Mouse (Mus musculus) neutrophil, adult 5-6 weeks (primary cell): ENCODE results near the gene Krtap4-9. TPM values are rescaled to one million over a fixed set of nuclear protein-coding genes. Genes with fewer than 3 reads are reported as not detected.
"Not testable (repeated sequence)": the region's sequence is repeated elsewhere in the genome, so short reads cannot be mapped to it uniquely, and the experiment has no call there.

ENCODE experiments used
- ATAC-seq: fragments of 151-379, 151-347 bp; 2 replicates; pipeline ENCODE4 v1.8.0; 2017; ENCODE audit warnings: mild to moderate bottlenecking, moderate TSS enrichment; ENCODE audit not compliant: insufficient number of reproducible peaks, poor library complexity, low FRiP score, severe bottlenecking; ENCODE audit errors: extremely low read depth
- total RNA-seq: library from RNA; stranded (forward); fragments of 200-1000 nt; gene quantifications from 2 replicates; pipeline ENCODE4 v1.2.3, GENCODE M21; 2017

Gene Krtap4-9
- total RNA-seq, result not detected in 2 replicates

DNA sequence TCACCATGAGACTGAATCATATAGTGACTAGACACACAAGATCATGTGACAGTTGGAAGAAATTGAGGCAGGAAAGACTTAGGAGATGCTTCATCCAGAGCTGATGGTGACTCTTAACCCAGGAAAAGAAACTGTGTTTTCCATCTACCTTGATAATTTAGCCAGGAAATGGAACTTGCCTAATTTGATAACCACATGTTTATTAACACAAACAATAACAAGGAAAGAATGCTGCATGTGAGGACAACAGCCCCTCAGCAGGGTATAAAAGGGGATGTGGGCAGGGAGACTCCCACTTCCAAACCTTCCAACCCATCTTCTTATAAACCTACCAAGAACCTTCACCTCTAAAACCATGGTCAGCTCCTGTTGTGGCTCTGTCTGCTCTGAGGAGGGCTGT, at the start of gene Krtap4-9:
Gene Krtap4-9, plus strand, starts transcription at position 301 of the 400 bp plus-strand sequence.
- not testable (repeated sequence) for ATAC-seq

DNA sequence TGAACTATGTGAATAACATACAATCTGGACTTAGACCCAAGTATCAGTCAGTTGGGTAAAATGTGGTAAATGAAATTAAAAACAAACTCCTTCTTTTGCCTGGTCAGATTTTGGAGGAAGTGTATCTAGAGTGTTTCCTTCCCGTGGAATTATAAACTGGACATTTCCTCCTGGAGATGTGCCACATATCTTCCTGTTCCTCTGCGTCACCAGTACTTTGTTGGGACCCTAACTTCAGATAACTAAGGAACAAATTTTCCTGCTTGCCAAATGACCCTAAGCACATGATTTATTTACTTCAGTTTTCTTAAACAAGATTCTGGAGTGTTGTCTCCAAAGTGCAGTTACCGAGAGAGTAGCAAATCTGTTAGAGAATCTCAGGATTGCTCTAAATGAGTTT, 41.0 kb upstream of the Krtap4-9 start:
- ATAC-seq, result no peak

DNA sequence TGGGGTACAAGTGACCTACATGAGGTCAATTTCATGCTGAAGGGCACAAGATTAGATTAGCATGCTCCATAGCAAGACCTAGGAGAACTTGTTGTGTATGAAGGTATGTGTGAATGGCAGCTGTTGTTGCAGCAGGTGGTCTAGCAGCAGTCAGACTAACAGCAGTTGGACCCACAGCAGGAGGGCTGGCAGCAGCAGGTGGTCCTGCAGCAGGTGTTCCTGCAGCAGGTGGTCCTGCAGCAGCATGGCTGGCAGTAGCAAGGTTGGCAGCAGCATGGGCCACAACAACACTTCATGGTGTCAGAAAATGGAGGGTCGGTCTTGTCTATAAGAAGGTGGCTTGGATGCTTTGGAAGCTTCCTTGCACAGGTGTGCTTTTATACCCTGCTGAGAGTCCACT, 26.1 kb upstream of the Krtap4-9 start:
- no peak for ATAC-seq

DNA sequence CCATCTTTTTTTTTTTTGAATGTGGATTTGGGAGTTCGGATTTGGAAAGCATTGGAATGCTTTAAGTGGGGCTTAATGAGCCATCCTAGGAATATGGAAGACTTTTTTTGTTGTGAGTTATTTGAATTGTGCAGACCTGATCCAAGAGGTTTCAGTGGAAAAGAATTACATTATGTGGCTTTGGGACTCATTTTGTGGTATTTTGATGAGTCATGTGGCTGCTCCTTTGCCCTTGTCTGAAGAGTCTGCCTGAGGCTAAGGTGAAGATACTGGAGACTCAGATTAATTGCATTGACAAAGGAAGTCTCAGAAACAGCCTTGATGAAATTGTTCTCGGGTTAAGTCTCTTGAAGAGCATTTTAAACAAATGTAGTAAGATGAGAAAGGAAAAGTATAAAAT, 16.6 kb upstream of the Krtap4-9 start:
- ATAC-seq, result no peak

DNA sequence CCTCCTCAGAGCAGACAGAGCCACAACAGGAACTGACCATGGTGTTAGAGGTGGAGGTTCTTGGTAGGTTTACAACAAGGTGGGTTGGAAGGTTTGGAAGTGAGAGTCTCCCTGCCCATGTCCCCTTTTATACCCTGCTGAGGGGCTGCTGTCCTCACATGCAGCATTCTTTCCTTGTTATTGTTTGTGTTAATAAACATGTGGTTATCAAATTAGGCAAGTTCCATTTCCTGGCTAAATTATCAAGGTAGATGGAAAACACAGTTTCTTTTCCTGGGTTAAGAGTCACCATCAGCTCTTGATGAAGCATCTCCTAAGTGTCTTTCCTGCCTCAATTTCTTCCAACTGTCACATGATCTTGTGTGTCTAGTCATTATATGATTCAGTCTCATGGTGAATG, 12.2 kb upstream of the Krtap4-9 start, which contains the start of gene Gm11595:
Gene Gm11595, minus strand, starts transcription at position 101 of the 400 bp plus-strand sequence.
- not testable (repeated sequence) for ATAC-seq

DNA sequence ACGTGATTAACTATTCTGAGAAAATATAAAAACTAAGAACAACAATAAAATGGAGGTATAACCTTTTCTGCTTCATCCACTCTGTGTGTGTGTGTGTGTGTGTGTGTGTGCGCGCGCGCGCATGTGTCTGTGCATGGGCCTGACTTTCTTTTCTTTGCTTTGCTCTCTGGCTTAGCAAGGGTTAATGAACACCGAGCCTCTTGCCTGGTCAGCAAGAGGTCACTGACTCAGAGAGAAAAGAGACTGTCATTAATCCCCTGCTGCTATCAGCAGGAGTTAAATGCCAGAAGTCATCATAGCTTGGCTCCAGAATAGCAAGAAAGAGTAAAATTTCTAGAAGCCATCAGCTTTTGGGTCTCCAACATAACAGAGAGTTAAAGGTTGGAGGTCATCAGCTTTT, 6.6 kb upstream of the Krtap4-9 start:
- no peak for ATAC-seq

DNA sequence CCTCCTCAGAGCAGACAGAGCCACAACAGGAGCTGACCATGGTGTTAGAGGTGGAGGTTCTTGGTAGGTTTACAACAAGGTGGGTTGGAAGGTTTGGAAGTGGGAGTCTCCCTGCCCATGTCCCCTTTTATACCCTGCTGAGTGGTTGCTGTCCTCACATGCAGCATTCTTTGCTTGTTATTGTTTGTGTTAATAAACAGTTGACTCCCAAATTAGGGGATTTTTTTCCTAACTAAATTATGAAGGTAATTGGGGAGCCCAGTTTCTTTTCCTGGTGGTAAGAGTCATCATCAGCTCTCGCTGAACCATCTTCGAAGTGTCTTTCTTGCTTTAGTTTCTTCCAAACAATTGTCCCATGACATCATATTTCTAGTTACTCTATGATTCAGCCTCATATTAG, 4.4 kb upstream of the Krtap4-9 start, which contains the start of gene Krtap4-8:
Gene Krtap4-8, minus strand, starts transcription at position 101 of the 400 bp plus-strand sequence.
- ATAC-seq, result no peak

DNA sequence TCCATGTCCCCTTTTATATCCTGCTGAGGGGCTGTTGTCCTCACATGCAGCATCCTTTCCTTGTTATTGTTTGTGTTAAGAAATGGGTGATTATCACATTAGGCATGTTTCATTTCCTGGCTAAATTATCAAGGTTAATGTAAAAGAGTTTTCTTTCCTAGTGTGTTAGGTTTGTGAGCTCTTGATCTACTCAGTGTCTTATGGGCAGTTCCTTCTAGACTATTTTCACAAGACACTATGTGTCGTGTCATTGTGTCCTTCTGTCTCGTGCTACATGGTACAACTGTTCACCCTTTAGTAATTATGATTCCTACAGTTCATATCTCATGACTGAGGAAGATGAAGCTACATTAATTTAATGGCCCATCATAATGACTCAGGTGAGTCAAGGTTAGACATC, 8.4 kb downstream of the Krtap4-9 start, which contains the start of gene Gm11596:
Gene Gm11596, minus strand, starts transcription at position 101 of the 400 bp plus-strand sequence.
- no peak for ATAC-seq

DNA sequence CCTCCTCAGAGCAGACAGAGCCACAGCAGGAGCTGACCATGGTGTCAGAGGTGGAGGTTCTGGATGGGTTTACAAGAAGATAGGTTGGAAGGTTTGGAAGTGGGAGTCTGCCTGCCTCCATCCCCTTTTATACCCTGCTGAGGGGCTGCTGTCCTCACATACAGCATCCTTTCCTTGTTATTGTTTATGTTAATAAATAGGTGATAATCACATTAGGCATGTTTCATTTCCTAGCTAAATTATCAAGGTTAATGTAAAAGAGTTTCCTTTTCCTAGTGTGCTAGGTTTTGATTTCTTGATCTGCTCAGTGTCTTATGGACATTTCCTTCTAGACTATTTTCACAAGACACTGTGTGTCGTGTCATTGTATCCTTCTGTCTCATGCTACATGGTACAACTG, 13.8 kb downstream of the Krtap4-9 start, which contains the start of gene Gm11569:
Gene Gm11569, minus strand, starts transcription at position 101 of the 400 bp plus-strand sequence.
- not testable (repeated sequence) for ATAC-seq

DNA sequence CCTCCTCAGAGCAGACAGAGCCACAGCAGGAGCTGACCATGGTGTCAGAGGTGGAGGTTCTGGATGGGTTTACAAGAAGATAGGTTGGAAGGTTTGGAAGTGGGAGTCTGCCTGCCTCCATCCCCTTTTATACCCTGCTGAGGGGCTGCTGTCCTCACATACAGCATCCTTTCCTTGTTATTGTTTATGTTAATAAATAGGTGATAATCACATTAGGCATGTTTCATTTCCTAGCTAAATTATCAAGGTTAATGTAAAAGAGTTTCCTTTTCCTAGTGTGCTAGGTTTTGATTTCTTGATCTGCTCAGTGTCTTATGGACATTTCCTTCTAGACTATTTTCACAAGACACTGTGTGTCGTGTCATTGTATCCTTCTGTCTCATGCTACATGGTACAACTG, 19.3 kb downstream of the Krtap4-9 start, which contains the start of gene Gm11554:
Gene Gm11554, minus strand, starts transcription at position 101 of the 400 bp plus-strand sequence.
- not testable (repeated sequence) for ATAC-seq

DNA sequence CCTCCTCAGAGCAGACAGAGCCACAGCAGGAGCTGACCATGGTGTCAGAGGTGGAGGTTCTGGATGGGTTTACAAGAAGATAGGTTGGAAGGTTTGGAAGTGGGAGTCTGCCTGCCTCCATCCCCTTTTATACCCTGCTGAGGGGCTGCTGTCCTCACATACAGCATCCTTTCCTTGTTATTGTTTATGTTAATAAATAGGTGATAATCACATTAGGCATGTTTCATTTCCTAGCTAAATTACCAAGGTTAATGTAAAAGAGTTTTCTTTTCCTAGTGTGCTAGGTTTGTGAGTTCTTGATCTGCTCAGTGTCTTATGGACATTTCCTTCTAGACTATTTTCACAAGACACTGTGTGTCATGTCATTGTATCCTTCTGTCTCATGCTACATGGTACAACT, 24.8 kb downstream of the Krtap4-9 start, which contains the start of gene Krtap4-13:
Gene Krtap4-13, minus strand, starts transcription at position 101 of the 400 bp plus-strand sequence.
- not testable (repeated sequence) for ATAC-seq

DNA sequence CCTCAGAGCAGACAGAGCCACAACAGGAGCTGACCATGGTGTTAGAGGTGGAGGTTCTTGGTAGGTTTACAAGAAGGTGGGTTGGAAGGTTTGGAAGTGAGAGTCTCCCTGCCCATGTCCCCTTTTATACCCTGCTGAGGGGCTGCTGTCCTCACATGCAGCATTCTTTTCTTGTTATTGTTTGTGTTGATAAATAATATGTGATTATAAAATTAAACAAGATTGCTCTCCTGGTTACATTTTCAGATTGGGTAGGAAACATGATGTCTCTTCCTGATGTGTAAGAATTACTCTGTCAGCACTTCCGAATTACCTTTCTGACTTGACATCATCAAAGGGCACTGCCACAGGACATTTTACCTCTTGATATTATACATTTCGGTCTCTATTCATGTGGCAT, 30.6 kb downstream of the Krtap4-9 start, which contains the start of gene Gm11564:
Gene Gm11564, minus strand, starts transcription at position 101 of the 400 bp plus-strand sequence.
- ATAC-seq, result not testable (repeated sequence)

Other genes starting within 250 kb of the Krtap4-9 start
- gene Krt40, start 242.0 kb upstream of the Krtap4-9 start, total RNA-seq, result not detected in 2 replicates
- not detected in 2 replicates for gene Krtap3-3, start 234.3 kb upstream of the Krtap4-9 start, total RNA-seq
- gene Krtap3-2, start 228.3 kb upstream of the Krtap4-9 start, total RNA-seq, result not detected in 2 replicates
- gene Gm11939, start 225.7 kb upstream of the Krtap4-9 start, total RNA-seq, result not detected in 2 replicates
- gene Krtap3-1, start 218.6 kb upstream of the Krtap4-9 start, total RNA-seq, result not detected in 2 replicates
- gene Krtap1-5, start 204.2 kb upstream of the Krtap4-9 start, total RNA-seq, result not detected in 2 replicates
- gene Krtap1-4, start 201.5 kb upstream of the Krtap4-9 start, total RNA-seq, result not detected in 2 replicates
- not detected in 2 replicates for gene Krtap1-3, start 193.9 kb upstream of the Krtap4-9 start, total RNA-seq
- gene Krtap9-3, start 187.1 kb upstream of the Krtap4-9 start, total RNA-seq, result not detected in 2 replicates
- not detected in 2 replicates for gene Gm11938, start 181.9 kb upstream of the Krtap4-9 start, total RNA-seq
- gene Gm11937, start 175.0 kb upstream of the Krtap4-9 start, total RNA-seq, result not detected in 2 replicates
- gene Krtap2-4, start 170.4 kb upstream of the Krtap4-9 start, total RNA-seq, result not detected in 2 replicates
- not detected in 2 replicates for gene Gm11562, start 164.8 kb upstream of the Krtap4-9 start, total RNA-seq
- gene Krtap4-1, start 157.0 kb upstream of the Krtap4-9 start, total RNA-seq, result not detected in 2 replicates
- gene Krtap4-2, start 150.1 kb upstream of the Krtap4-9 start, total RNA-seq, result not detected in 2 replicates
- gene Krtap4-7, start 141.1 kb upstream of the Krtap4-9 start, total RNA-seq, result not detected in 2 replicates
- gene Gm11555, start 135.0 kb upstream of the Krtap4-9 start, total RNA-seq, result not detected in 2 replicates
- gene Gm11563, start 126.2 kb upstream of the Krtap4-9 start, total RNA-seq, result not detected in 2 replicates
- not detected in 2 replicates for gene Krtap4-6, start 119.2 kb upstream of the Krtap4-9 start, total RNA-seq
- gene Gm14190, start 94.5 kb upstream of the Krtap4-9 start, total RNA-seq, result not detected in 2 replicates
- gene Gm14180, start 50.9 kb upstream of the Krtap4-9 start, total RNA-seq, result not detected in 2 replicates
- not detected in 2 replicates for gene Gm11595, start 12.3 kb upstream of the Krtap4-9 start, total RNA-seq
- not detected in 2 replicates for gene Krtap4-8, start 4.5 kb upstream of the Krtap4-9 start, total RNA-seq
- not detected in 2 replicates for gene Gm11596, start 8.3 kb downstream of the Krtap4-9 start, total RNA-seq
- not detected in 2 replicates for gene Gm11569, start 13.7 kb downstream of the Krtap4-9 start, total RNA-seq
- gene Gm11554, start 19.2 kb downstream of the Krtap4-9 start, total RNA-seq, result not detected in 2 replicates
- not detected in 2 replicates for gene Krtap4-13, start 24.7 kb downstream of the Krtap4-9 start, total RNA-seq
- gene Gm11564, start 30.5 kb downstream of the Krtap4-9 start, total RNA-seq, result not detected in 2 replicates
- not detected in 2 replicates for gene 2300003K06Rik, start 52.9 kb downstream of the Krtap4-9 start, total RNA-seq
- gene Krtap4-16, start 66.4 kb downstream of the Krtap4-9 start, total RNA-seq, result not detected in 2 replicates
- not detected in 2 replicates for gene Gm11568, start 72.7 kb downstream of the Krtap4-9 start, total RNA-seq
- not detected in 2 replicates for gene Gm11559, start 79.3 kb downstream of the Krtap4-9 start, total RNA-seq
- not detected in 2 replicates for gene Krtap9-1, start 88.2 kb downstream of the Krtap4-9 start, total RNA-seq
- not detected in 2 replicates for gene Gm11567, start 94.0 kb downstream of the Krtap4-9 start, total RNA-seq
- not detected in 2 replicates for gene Krtap31-1, start 122.7 kb downstream of the Krtap4-9 start, total RNA-seq
- gene Gm11565, start 129.6 kb downstream of the Krtap4-9 start, total RNA-seq, result not detected in 2 replicates
- not detected in 2 replicates for gene Krtap31-2, start 151.1 kb downstream of the Krtap4-9 start, total RNA-seq
- gene Krtap9-5, start 163.3 kb downstream of the Krtap4-9 start, total RNA-seq, result not detected in 2 replicates
- gene Krtap29-1, start 193.9 kb downstream of the Krtap4-9 start, total RNA-seq, result not detected in 2 replicates
- gene Krtap16-1, start 201.4 kb downstream of the Krtap4-9 start, total RNA-seq, result not detected in 2 replicates
- gene Krtap17-1, start 208.8 kb downstream of the Krtap4-9 start, total RNA-seq, result not detected in 2 replicates
- not detected in 2 replicates for gene Krt33a, start 231.0 kb downstream of the Krtap4-9 start, total RNA-seq
- not detected in 2 replicates for gene Krt33b, start 244.7 kb downstream of the Krtap4-9 start, total RNA-seq